Mouse (Mus musculus) G1E (cell line): ENCODE data around the gene Lrig3. TPM values are rescaled to one million over a fixed set of nuclear protein-coding genes. Genes with fewer than 3 reads are reported as not detected.

Experiments used
- ATAC-seq: 2 replicates; pipeline ENCODE4 v1.8.0; 2016; ENCODE audit warnings: mild to moderate bottlenecking; ENCODE audit not compliant: insufficient number of reproducible peaks, poor library complexity, low FRiP score, severe bottlenecking; ENCODE audit errors: extremely low read depth
- DNase-seq: peaks from one replicate; pipeline ENCODE4 v3.0.0; 2012; ENCODE audit warnings: low spot score
- H3K27me3 ChIP-seq: 2 replicates; pipeline ENCODE4 v1.6.1; 2012; ENCODE audit warnings: mild to moderate bottlenecking, low read length, inconsistent platforms; ENCODE audit not compliant: insufficient read depth
- H3K36me3 ChIP-seq: replicated peaks from 2 replicates; pipeline ENCODE3; 2012; ENCODE audit warnings: mild to moderate bottlenecking, inconsistent platforms
- H3K4me1 ChIP-seq: 2 replicates; pipeline ENCODE4 v1.6.1; 2012; ENCODE audit warnings: low read depth, low read length, inconsistent platforms, mixed read lengths; ENCODE audit not compliant: insufficient read depth
- H3K4me3 ChIP-seq: 2 replicates; pipeline ENCODE4 v1.5.1; 2012; ENCODE audit warnings: low read depth, mild to moderate bottlenecking, inconsistent platforms, low read length, moderate library complexity, mixed read lengths
- H3K9me3 ChIP-seq: replicated peaks from 2 replicates; pipeline ENCODE4 v1.6.1; 2012; ENCODE audit warnings: inconsistent platforms
- CTCF ChIP-seq: IDR thresholded peaks from 2 replicates; pipeline ENCODE4 v1.5.1; 2012; ENCODE audit warnings: low read depth, low read length, inconsistent platforms, mixed read lengths
- GATA1 ChIP-seq: IDR thresholded peaks from 2 replicates; pipeline ENCODE4 v1.6.1; 2012; ENCODE audit warnings: borderline replicate concordance, low read length, inconsistent platforms, mixed read lengths
- POLR2AphosphoS5 ChIP-seq: IDR thresholded peaks from 2 replicates; pipeline ENCODE4 v1.6.1; 2012; ENCODE audit warnings: low read depth, low read length, inconsistent platforms; ENCODE audit not compliant: insufficient replicate concordance
- TAL1 ChIP-seq: conservative IDR thresholded peaks from 2 replicates; pipeline ENCODE4 v1.6.1; 2012; ENCODE audit warnings: low read depth, low read length, inconsistent platforms, mixed read lengths
- polyA plus RNA-seq: library from polyadenylated mRNA; stranded (reverse); fragments of >175 nt; gene quantifications from 2 replicates; pipeline ENCODE4 v1.2.3, GENCODE M21; 2012
- total RNA-seq, 2 experiments: library from RNA; stranded (forward) in 1 of 2; stranded (reverse) in 1 of 2; fragments of 200-1000 nt in 1 of 2; fragments of >200 nt in 1 of 2; fragmentation: Nextera tagmentation in 1 of 2; gene quantifications; 2 replicates each; pipeline ENCODE4 v1.2.3; 2014 to 2017

The Lrig3 gene
- total and polyA plus RNA-seq, 3 experiments: 0.22 TPM; not detected in 2

DNA sequence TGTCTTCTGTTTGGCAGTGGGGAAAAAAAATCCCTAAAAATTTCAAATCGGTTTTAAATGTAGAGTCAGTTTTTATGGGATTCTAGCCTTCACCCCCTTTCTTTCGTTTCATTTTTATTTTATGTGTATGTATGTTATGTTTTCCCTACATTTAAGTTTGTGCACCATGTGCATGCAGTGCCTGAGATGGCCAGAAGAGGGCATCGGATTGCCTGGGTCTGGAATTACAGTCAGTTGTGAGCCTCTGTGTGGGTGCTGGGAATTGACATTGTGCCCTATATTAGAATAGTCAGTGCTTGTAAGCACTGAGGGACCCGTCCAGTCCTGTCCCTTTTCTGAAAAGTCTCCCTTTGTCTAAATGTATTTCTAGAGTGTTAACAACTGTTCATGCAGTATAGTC lies 96.8 kb downstream of the Lrig3 start:
- no peak for TF ChIP-seq TAL1
- TF ChIP-seq CTCF: no peak
- no peak for TF ChIP-seq GATA1
- TF ChIP-seq POLR2AphosphoS5: no peak
- ATAC-seq (no peak), DNase-seq (no peak)
- H3K4me1 ChIP-seq: no peaks in the 10 kb centered on the region
- H3K9me3 ChIP-seq: peaks cover 58% of the 10 kb centered on the region
- no peak overlapping the region for H3K4me3 ChIP-seq
- no peaks in the 10 kb centered on the region for H3K27me3 ChIP-seq
- no peaks in the 10 kb centered on the region for H3K36me3 ChIP-seq
